Mouse (Mus musculus): Measurements from ENCODE around the gene Gm9732. TPM values are rescaled to one million over a fixed set of nuclear protein-coding genes. Genes with fewer than 3 reads are reported as not detected.
"Not testable (repeated sequence)": the region's sequence is repeated elsewhere in the genome, so short reads cannot be mapped to it uniquely, and the experiment has no call there.

Gm9732 gene
- total RNA-seq, 2 experiments from 2014 or later, result not detected

DNA sequence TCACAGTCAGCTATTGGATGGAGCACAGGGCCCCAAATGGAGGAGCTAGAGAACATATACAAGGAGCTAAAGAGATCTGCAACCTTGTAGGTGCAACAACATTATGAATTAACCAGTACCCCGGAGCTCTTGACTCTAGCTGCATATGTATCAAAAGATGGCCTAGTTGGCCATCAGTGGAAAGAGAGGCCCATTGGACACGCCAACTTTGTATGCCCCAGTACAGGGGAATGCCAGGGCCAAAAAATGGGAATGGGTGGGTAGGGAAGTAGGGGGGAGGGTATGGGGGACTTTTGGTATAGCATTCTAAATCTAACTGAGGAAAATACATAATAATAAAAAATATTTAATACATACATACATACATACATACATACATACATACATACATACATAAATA is 78.1 kb downstream of the Gm9732 start:
- DNase-seq (ENCODE audit: low spot score in 2 of 2), result not testable (repeated sequence)

Other genes with a start within 250 kb of the Gm9732 start
- not detected for gene Gm8094, start 198.4 kb upstream of the Gm9732 start, total RNA-seq (2021)
- gene Gm8104, start 174.4 kb upstream of the Gm9732 start, total RNA-seq (2021), result not detected
- gene Gm7233, start 95.2 kb upstream of the Gm9732 start, total RNA-seq (2021), result not detected
- not detected for gene Gm8122, start 39.7 kb upstream of the Gm9732 start, total RNA-seq (2021)
- gene Gm8126, start 16.4 kb upstream of the Gm9732 start, total RNA-seq (2021), result under 1 TPM; 0.23 to 0.29 TPM
- gene Gm8127, start 18.8 kb downstream of the Gm9732 start, total RNA-seq (2021), result not detected
- gene 1700001F09Rik, start 72.8 kb downstream of the Gm9732 start, total RNA-seq (2021), result 1 to 10 TPM in 1 of 2 experiments, under 1 TPM in 1; 0.44 to 1.7 TPM
- not detected for gene Gm8138, start 141.3 kb downstream of the Gm9732 start, total RNA-seq (2021)